Mouse (Mus musculus) hindbrain, embryonic 12.5 days (tissue): ENCODE data around the gene Sept1. TPM values are rescaled to one million over a fixed set of nuclear protein-coding genes. Genes with fewer than 3 reads are reported as not detected.

ENCODE experiments used
- ATAC-seq: fragments of 200-750 bp; cut with Nextera tagmentation; 2 replicates; pipeline ENCODE4 v1.8.0; 2017; ENCODE audit warnings: moderate TSS enrichment; ENCODE audit not compliant: low FRiP score
- H3K27ac ChIP-seq: fragments of 300-500 bp; sonication (generic); 2 replicates; pipeline ENCODE4 v1.5.1; 2016; ENCODE audit warnings: mild to moderate bottlenecking
- H3K27me3 ChIP-seq: fragments of 300-500 bp; sonication (generic); 2 replicates; pipeline ENCODE4 v1.6.1; 2016; ENCODE audit warnings: mild to moderate bottlenecking
- H3K36me3 ChIP-seq: fragments of 300-500 bp; sonication (generic); 2 replicates; pipeline ENCODE4 v1.6.1; 2016; ENCODE audit warnings: mild to moderate bottlenecking
- H3K4me1 ChIP-seq: fragments of 300-500 bp; sonication (generic); 2 replicates; pipeline ENCODE4 v1.6.1; 2016
- H3K4me2 ChIP-seq: fragments of 300-500 bp; sonication (generic); replicated peaks from 2 replicates; pipeline ENCODE4 v1.6.1; 2016; ENCODE audit warnings: mild to moderate bottlenecking
- H3K4me3 ChIP-seq: fragments of 300-500 bp; sonication (generic); 2 replicates; pipeline ENCODE4 v1.5.1; 2016; ENCODE audit warnings: mild to moderate bottlenecking
- H3K9ac ChIP-seq: fragments of 300-500 bp; sonication (generic); 2 replicates; pipeline ENCODE4 v1.6.1; 2016; ENCODE audit warnings: mild to moderate bottlenecking, moderate library complexity
- H3K9me3 ChIP-seq: fragments of 300-500 bp; sonication (generic); replicated peaks from 2 replicates; pipeline ENCODE4 v1.6.1; 2016; ENCODE audit warnings: mild to moderate bottlenecking
- WGBS: fragments of 180-500 bp; shearing (Covaris S2); methylation state at CpG from one replicate; pipeline ENCODE4 v1.1.7; 2016; 5-methylcytosine and 5-hydroxymethylcytosine counted together
- polyA plus RNA-seq: library from polyadenylated mRNA; unstranded; fragments of >200 nt; fragmentation: Nextera tagmentation; extraction: Ambion mirVana; gene quantifications from 2 replicates; pipeline ENCODE4 v1.2.1, GENCODE M21; 2016

Sept1 gene
- polyA plus RNA-seq, 1 experiment from 2014 or later = 33.2 TPM

DNA sequence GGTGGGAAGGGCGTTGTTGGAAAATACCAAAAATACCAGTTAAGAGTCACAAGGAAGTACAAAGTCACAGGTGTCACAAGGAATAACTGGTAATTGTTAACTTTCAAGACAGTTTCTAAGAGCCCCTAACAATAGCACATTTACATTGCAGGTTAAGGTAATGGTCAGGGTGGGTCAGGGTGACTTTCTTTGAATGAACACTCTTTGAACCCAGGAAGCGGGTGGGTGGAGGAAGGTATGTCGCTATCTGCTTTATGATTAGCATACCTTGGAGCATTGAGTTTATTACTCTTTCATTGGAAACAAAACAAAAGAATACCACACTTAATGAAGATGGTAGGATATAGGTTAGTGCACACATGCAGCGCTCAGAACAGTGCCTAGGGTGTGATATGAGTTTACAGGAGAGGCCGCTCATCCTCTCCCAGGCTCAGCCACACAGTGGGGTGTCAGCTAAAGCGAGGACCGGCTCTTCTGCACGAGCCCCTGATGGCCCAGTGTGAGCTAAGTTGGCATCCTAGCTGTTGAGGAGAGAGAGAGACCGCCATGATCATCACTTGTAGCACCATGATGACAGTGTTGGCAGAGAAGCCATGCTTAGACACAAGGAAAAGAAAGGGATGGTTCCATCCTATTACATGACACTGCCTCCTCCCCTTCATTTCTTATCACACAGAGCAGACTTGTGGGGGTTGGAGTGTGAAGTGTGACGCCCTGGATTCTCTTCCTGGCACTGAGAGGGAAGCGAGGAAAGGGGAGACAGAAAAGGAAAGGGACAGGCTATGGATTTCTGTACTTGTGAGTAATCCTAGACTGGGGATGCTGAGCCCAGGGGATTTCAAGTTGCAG, 7.6 kb downstream of the Sept1 start:
- Histone ChIP-seq H3K27me3 (no peaks in the 10 kb centered on the region), H3K9me3 (no peaks in the 10 kb centered on the region), H3K4me3 (no peak overlapping the region), H3K27ac (no peak overlapping the region), H3K4me1 (peaks cover 7% of the 10 kb centered on the region), H3K4me2 (no peak overlapping the region), H3K36me3 (peaks cover 16% of the 10 kb centered on the region), H3K9ac (no peak overlapping the region)
- 88% methylated on average over 11 of the region's 11 CpGs for WGBS
- no peak for ATAC-seq

DNA sequence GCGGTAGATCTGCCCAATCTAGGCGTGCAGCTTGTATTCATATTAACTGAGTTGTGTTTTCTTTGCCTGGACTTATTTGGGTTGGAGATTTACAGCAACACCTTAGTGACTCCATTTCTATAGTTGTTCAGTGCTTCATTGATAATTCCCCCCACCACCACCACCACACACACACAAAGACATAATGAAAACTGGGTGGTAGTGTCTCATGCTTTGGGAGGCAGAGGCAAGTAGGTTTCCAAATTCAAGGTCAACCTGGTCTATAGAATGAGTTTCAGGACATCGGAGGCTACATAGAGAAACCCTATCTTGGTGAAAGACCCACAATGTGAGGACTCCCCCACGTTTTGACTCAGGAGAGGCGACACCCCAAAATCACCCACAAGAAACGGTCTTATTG, 8.3 kb downstream of the Sept1 start:
- Histone ChIP-seq H3K9me3 (no peaks in the 10 kb centered on the region), H3K36me3 (peaks cover 9% of the 10 kb centered on the region), H3K4me1 (no peaks in the 10 kb centered on the region), H3K4me2 (no peak overlapping the region), H3K9ac (no peak overlapping the region), H3K27me3 (no peaks in the 10 kb centered on the region), H3K4me3 (no peak overlapping the region), H3K27ac (no peak overlapping the region)
- WGBS = 94% methylated on average over 6 of the region's 6 CpGs
- no peak for ATAC-seq

DNA sequence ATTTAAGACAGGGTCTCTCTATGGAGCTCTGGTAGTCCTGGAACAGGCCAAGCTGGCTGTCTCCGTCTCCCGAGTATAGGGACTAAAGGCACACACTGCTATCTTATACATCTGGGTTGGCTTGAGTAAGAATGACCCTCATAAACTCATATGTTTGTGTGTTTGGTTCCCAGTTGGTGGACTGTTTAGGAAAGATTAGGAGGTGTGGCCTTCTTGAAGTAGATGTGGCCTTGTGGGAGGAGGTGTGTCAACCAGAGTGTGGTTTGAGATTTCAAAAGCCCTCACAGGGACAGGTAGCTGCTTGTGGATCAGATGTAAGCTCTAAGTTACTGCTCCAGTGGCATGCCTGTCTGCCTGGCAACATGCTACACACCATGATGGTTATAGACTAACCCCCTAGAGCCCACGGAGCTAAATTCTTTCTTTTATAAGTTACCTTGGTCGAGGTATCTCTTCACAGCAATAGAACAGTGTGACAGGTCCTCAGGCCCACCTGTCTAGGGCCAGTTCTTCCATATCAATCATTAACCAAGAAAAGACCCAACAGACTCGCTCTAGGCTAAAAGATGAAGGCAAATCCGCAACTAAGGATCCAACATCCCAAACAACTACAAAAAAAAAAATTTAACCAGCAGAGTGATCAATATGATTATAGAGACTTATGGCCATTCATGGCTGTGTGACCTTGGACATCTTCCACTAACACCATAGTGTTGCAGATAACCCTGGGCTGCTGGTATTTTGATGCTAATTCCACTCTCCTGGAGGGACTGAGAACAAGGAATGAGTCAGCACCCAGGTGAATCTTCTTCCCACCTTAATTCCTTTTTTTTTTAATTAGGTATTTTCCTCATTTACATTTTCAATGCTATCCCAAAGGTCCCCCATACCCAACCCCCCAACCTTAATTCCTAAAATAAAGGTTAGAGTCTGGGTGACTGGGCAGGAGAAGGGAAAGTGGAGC, 9.1 kb downstream of the Sept1 start:
- Histone ChIP-seq H3K9me3 (no peaks in the 10 kb centered on the region), H3K4me2 (no peak overlapping the region), H3K27ac (no peak overlapping the region), H3K36me3 (peaks cover under 1% of the 10 kb centered on the region), H3K9ac (no peak overlapping the region), H3K27me3 (no peaks in the 10 kb centered on the region), H3K4me1 (no peaks in the 10 kb centered on the region), H3K4me3 (no peak overlapping the region)
- 82% methylated on average over 6 of the region's 6 CpGs for WGBS
- no peak for ATAC-seq

DNA sequence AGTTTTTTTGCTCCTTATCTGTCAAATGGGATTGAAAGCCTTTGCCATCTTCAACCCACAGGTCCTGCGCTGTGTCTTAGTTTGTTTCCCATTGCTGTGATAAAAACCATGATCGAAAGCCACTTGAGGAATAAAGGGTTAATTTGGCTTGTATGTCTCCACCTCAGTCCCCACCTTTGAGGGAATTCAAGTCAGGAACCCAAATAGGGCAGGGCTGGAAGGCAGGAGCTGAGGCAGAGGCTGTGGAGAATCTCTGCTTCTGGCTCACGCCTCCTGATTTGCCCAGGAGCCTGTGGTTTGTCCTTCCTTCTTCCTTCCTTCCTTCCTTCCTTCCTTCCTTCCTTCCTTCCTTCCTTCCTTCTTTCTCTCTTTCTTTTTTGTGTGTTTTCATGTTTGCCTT, 9.8 kb downstream of the Sept1 start:
- no peaks in the 10 kb centered on the region; the same call in 1 of the 2 replicates for H3K36me3 ChIP-seq
- H3K4me3 ChIP-seq = no peak overlapping the region
- no peaks in the 10 kb centered on the region for H3K27me3 ChIP-seq
- no peaks in the 10 kb centered on the region for H3K4me1 ChIP-seq
- no peak for ATAC-seq
- H3K4me2 ChIP-seq = no peak overlapping the region
- no peak overlapping the region for H3K9ac ChIP-seq
- WGBS = 95% methylated on average over 3 of the region's 3 CpGs
- no peaks in the 10 kb centered on the region for H3K9me3 ChIP-seq
- H3K27ac ChIP-seq = no peak overlapping the region

DNA sequence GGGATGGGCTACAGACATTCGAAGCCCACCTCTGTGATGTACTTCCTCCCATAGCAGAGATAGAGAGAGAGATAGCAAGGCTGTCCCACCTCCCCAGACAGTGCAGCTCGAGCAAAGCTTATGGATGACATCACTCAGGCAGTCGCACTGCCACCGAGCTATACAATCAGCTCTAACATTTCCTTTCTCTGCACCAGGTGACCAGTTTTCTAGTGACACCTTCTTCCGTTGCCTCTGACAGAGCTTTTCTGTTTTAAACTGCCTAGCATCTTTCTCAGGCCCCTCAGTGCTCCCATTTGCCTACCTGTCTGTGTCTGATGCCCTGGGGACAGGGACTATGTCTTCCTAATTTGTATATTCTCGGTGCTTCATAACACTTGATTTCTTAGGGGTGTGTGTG, 12.5 kb downstream of the Sept1 start:
- Histone ChIP-seq H3K9ac (no peak overlapping the region), H3K27me3 (no peaks in the 10 kb centered on the region), H3K36me3 (no peaks in the 10 kb centered on the region; the same call in 1 of the 2 replicates), H3K4me1 (no peaks in the 10 kb centered on the region), H3K27ac (no peak overlapping the region), H3K4me2 (no peak overlapping the region), H3K4me3 (no peak overlapping the region), H3K9me3 (no peaks in the 10 kb centered on the region)
- ATAC-seq = no peak
- WGBS = 84% methylated on average over 6 of the region's 6 CpGs

DNA sequence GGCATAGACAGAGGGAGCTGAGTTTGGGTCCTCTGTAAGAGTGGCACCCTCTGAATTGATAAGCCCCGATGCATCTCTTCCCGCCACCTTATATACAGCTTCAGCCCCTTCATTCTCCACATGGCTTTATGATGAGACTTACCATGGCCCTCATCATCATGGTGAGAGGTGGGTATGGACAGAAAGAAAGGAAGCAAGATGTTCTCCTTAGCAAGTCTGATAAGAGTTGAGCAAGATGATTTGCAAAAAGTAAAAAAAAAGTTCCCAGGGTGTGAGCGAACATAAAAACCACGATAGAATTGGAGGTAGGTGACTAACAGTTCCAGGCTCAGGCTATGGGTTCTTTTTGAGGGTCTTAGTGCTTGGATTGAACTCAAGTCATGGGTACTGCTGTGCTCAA, 14.3 kb downstream of the Sept1 start:
- 98% methylated on average over 4 of the region's 4 CpGs for WGBS
- H3K27me3 ChIP-seq = peaks cover 16% of the 10 kb centered on the region
- H3K9ac ChIP-seq = no peak overlapping the region
- H3K4me1 ChIP-seq = 0 out of 2 replicates have a peak, but pooled peaks cover 4% of the 10 kb centered on the region
- no peak overlapping the region for H3K27ac ChIP-seq
- no peak overlapping the region for H3K4me3 ChIP-seq
- ATAC-seq = no peak
- H3K9me3 ChIP-seq = no peaks in the 10 kb centered on the region
- H3K4me2 ChIP-seq = no peak overlapping the region
- no peaks in the 10 kb centered on the region; the same call in 1 of the 2 replicates for H3K36me3 ChIP-seq

DNA sequence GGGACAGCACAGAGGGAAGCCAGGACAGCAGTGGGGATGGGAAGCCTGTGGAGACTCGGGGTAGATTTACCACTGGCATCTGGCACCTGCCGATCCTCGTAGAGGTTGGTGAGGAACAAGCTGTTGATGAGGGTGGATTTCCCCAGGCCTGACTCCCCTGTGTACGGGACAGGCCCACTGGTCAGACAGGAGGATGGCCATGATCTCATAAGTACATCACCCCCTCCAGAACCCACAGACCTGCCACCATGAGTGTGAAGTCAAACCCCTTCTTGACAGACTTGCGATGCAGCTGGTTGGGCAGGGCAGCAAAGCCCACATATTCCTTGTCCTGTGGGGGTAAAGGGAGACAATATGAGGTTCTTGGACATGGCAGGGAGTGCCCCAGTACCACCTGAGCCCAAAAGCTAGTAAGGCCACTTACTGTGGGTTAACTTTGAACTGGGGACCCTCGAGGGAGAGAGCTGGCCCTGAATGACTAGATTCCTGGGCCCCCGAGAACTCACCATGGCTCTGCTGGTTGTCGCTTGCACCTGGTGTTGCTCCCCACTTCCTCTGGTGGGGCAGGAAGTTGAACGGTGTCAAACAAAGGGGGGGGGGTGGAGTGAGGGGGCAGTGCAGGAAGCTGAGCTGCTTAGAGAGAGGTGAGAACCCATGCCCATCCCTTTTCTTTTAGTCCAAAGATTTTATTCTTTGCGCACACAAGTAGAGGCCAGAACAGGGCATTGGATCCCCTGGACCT, 14.9 kb downstream of the Sept1 start:
- no peaks in the 10 kb centered on the region; the same call in 1 of the 2 replicates for H3K36me3 ChIP-seq
- WGBS = 81% methylated on average over 10 of the region's 10 CpGs
- no peak overlapping the region for H3K27ac ChIP-seq
- H3K9ac ChIP-seq = no peak overlapping the region
- H3K4me1 ChIP-seq = 0 out of 2 replicates have a peak, but pooled peaks cover 4% of the 10 kb centered on the region
- no peak for ATAC-seq
- no peak overlapping the region for H3K4me3 ChIP-seq
- H3K4me2 ChIP-seq = no peak overlapping the region
- peaks cover 19% of the 10 kb centered on the region for H3K27me3 ChIP-seq
- no peaks in the 10 kb centered on the region for H3K9me3 ChIP-seq

DNA sequence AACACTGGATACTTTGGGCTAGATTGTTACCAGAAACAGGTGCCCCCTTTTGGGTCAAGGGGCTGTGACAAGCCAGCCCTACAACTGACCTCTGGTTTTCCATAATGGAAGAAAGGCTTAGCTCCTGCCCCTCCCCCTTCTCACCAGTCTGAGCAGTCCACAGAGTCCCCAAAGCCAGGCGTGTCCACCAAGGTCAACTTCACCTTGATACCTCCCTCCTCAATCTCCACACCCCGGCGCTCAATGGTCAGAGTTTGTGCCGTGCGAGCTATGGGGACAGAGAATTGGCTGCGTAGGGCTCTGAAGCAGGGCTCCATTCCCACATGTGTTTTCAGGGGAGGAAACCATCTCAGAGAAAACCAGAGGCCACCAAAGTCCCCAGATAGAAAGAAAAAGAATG, 15.5 kb downstream of the Sept1 start:
- Histone ChIP-seq H3K4me1 (0 out of 2 replicates have a peak, but pooled peaks cover 4% of the 10 kb centered on the region), H3K27ac (no peak overlapping the region), H3K9ac (no peak overlapping the region), H3K4me3 (no peak overlapping the region), H3K9me3 (no peaks in the 10 kb centered on the region), H3K36me3 (no peaks in the 10 kb centered on the region; the same call in 1 of the 2 replicates), H3K27me3 (peaks cover 19% of the 10 kb centered on the region), H3K4me2 (no peak overlapping the region)
- ATAC-seq = no peak
- WGBS = 91% methylated on average over 6 of the region's 6 CpGs

DNA sequence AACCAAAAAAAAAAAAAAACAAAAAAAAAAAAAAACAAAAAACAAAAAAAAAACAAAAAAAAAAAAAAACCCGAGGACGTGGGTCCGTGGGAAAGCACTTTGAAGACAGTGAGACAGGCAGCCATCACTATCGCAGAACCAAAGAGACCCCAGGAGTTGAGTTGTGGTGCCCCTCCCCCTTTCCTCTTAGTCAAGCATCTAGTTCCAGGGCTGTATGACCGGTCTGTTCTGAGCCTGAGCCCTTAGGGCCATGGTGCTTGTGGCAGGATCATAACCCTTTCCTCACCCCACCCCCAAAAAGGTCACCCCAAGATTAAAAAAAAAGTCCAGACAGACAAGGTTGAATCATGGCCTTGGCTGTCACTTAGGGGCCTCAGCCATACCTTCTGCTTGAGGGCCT, 16.6 kb downstream of the Sept1 start:
- Histone ChIP-seq H3K9me3 (no peaks in the 10 kb centered on the region), H3K27me3 (peaks cover 19% of the 10 kb centered on the region), H3K4me1 (0 out of 2 replicates have a peak, but pooled peaks cover 4% of the 10 kb centered on the region), H3K4me2 (no peak overlapping the region), H3K9ac (no peak overlapping the region), H3K27ac (no peak overlapping the region), H3K4me3 (no peak overlapping the region), H3K36me3 (no peaks in the 10 kb centered on the region; the same call in 1 of the 2 replicates)
- no peak for ATAC-seq
- WGBS = 84% methylated on average over 5 of the region's 5 CpGs

DNA sequence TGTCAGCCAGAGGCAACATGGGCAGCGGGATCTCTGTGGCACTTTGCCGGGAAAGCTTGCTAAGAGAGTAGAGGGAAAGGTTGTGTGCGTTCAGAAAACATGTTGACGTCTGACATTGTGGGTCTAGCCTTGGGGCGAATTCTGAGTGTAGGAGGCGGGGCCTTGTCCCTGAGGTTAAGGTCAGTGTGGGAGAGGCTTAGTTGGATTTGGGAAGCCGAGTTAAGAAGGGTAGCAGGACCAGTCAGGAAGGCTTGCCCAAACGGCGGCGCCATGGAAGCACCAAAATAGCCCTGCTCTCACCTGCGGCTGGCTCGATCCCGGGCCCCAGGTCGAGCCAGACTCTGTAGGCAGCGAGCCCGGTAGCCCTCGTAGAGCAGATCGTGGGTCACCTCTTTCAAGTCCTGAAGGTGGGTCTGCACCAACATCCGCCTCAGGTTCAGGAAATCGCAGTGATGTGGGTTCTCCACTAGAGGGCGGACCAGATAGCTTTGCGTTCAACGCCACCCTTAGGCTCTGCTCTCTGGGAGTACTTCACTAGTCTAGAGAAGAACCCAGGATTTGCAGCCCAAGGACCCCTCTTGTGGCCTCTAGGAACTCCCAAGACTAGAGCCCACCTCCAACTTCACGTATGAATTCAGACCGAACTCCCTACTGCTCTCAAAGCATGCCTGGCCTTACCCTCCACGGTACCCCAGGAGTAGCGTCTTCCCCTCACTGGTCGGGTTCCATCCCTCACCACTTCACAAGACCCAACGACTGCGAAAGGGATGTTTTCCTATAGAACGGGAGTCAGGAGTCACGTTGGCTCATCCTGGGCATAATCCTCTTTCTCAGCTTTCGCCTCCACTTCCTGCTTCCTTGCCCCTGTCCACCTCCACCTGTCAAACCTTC, 17.7 kb downstream of the Sept1 start:
- Histone ChIP-seq H3K27ac (no peak overlapping the region), H3K4me2 (peak overlapping the region; percentile 47), H3K9me3 (no peaks in the 10 kb centered on the region), H3K36me3 (no peaks in the 10 kb centered on the region; the same call in 1 of the 2 replicates), H3K9ac (peak overlapping the region; percentile 50), H3K4me1 (0 out of 2 replicates have a peak, but pooled peaks cover 4% of the 10 kb centered on the region), H3K27me3 (peaks cover 19% of the 10 kb centered on the region), H3K4me3 (peak overlapping the region; percentile 25)
- WGBS = 25% methylated on average over 33 of the region's 33 CpGs
- no peak for ATAC-seq

DNA sequence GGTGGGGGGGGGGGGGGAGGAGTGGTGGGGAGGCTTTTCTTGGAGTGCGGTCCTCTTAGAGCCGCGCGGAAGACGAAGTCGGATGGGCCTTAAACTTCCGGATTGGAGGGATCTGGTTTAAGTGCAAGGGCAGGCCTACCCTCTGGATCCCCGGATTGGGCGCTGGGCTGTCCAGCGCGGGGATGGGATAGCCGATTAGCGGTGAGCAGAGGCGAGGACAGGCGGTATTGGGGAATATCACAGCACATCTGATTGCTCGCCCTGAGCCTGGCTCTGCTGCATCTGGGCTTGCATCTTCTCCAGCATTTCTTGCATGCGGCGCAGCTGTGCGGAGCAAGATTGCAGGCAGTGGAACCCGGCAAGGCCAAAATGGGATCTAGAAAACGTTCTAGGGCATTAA, 18.4 kb downstream of the Sept1 start:
- Histone ChIP-seq H3K4me2 (peak overlapping the region; percentile 47), H3K4me3 (no peak overlapping the region), H3K27ac (no peak overlapping the region), H3K9me3 (no peaks in the 10 kb centered on the region), H3K27me3 (peaks cover 19% of the 10 kb centered on the region), H3K4me1 (peaks cover 6% of the 10 kb centered on the region), H3K36me3 (no peaks in the 10 kb centered on the region), H3K9ac (0 out of 2 replicates have a peak overlapping the region, but pooled peaks have one; percentile 23)
- WGBS = 31% methylated on average over 21 of the region's 21 CpGs
- ATAC-seq = no peak
